Mouse (Mus musculus) kidney, postnatal 4 days (tissue): Measurements from ENCODE around the gene Spint3.

Experiments used
- DNase-seq, 2 experiments: peaks; one replicate each; pipeline ENCODE4 v3.0.0; 2021; ENCODE audit warnings: mixed read lengths in 2 of 2

Gene Spint3

DNA sequence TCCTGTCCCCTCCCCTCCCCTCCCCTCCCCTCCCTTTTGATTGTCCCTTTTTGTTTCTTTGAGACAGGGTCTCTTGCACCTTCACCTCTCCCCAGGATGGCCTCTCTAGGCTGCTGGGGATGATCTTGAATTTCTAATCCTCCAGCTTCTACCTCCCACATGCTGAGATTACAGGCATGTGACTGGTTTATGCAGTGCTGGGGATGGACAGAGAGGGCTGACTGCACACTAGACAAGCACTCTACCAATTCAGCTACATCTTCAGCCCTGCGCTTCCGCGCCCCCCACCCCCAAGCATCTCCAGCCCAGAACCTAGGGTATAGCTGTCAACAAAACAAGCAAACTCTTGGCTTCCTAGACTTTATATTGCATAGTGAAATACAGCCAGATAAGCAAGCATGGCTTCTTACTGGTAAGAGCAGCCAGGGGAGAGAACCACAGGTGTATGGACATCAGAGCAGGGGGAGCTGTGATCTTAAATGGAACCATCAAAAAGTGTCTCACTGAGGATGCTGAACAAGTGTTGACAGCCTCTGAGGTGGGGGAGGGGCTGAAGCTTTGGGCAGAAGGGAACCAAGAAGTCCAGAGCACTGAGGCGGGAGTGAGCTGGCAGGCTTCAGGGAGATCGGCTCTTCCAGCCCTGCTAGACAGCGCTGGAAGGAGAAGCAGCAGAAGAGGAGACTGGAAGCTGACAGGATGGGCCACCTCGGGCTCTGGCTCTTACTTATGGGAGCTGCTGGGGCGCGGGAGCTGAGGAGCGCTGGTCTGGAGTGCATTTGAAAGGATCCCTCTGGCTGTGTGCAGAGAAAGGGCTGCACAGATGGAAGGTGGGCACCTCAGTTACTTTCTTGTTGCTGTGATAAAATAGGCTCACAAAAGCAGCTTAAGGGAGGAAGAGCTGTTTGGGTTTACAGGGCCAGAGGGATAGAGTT lies 23.0 kb downstream of the Spint3 start:
- DNase-seq = peak in 1 of 2 experiments; percentile 26

DNA sequence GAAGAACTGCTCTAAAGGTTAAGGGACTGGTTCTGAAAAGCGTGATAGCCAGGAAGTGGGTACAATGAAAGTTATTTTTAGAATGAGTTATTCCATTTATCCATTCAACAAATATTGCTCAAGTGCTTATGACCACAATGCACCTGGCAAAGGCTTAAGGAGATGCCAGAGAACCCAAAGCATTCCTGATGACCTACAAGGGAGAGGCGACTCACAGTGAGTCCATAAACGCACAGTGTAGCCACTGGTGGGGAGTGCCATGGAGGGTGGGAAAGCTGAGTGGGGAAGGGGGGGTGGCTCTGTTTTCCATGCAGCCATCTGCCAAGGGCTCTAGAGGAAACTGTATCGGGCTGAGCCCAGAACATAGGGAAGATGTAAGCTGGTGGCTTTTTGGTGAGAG lies 23.9 kb downstream of the Spint3 start:
- no peak for DNase-seq

- DNase-seq = no peak
These were observed 28.7 kb downstream of the Spint3 start for GRCm38 (mm10) chr2:164544454-164545097.

DNA sequence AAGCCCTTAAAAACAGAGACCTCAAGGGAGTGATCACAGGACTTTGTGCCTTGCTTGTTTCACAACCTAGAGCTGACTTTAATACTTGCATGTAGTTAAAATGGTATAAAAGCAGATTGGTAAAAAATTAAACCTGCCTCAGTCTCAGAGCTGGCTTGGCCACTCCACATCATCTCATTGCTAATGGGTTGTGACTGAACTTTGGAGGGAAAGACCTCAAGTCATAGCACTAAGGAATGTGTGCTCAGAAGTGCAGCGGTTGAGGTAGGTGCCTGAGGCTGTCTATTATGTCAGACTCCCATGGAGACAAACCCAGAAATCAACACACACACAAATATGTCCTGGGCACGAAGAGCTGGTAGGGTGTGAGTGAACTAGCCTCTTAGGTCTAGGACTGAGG lies 29.5 kb downstream of the Spint3 start:
- peak in 1 of 2 experiments; percentile 37 for DNase-seq

- no peak for DNase-seq
These were observed 30.7 kb downstream of the Spint3 start for GRCm38 (mm10) chr2:164542598-164542997.

GRCm38 (mm10) chr2:164542132-164542531 lies 31.1 kb downstream of the Spint3 start:
- DNase-seq = no peak

- no peak for DNase-seq
These were observed 32.4 kb downstream of the Spint3 start for GRCm38 (mm10) chr2:164540652-164541427.

GRCm38 (mm10) chr2:164537003-164537402 lies 36.3 kb downstream of the Spint3 start:
- DNase-seq = no peak

DNA sequence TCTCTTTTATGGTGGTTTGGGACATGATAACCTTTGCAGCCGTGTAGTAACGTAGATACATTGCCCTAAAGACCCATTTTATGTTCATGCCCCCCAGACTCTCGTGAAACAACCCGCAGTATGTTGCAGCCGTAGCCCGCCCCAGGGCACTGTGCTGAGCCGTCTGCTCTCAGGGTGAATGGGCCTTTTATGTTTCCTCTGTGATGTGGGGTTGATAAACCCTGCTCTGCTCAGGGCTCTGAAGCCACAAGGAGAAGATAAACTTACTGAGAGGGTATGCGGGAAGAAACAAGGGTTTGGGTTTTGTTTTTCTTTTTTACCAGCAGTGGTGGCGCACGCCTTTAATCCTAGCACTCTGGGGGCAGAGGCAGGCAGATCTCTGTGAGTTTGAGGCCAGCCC lies 38.9 kb downstream of the Spint3 start:
- no peak for DNase-seq

- DNase-seq = peak; percentile 88 to 90
These were observed 42.1 kb downstream of the Spint3 start for GRCm38 (mm10) chr2:164531169-164531568.

DNA sequence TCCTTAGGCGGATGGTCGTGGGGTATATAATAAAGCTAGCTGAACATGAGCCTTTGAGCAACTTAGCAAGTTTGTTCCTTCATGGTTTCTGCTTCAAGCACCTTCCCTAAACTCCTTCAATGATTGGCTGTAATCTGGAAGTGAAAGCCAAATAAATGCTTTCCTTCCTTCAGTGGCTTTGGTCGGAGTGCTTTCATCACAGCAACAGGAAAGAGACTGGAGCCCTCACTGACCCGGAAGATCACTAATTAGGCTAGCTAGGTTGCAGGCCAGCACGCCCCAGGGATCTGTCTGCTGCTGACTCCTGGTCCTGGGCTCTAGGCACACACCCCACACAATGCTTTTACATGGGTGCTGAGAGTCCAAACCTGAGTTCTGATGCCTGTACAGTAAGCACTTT lies 44.7 kb downstream of the Spint3 start:
- no peak for DNase-seq

DNA sequence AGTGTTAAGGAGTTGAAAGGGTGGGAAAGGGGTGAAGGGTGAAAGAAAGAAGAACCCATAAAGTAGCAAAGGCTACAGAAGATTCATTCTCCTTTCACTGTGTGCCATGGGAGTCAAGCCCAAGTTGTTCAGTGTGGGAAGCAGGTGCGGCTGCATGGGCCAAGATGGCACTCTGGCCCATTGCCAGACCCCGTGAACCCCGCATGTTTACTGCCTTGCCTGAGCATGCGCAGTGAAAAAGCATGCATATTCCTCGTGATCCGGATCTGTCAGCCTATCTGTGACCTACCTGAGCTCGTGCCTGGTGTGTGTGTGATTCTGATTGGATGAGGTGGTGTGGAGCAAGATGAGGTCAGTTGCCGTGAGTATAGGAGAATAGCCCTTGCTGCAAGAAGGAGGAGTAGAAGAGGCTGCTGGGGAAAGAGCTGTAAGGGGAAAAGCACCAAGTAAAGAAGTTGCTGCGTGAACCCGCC lies 49.9 kb downstream of the Spint3 start:
- no peak for DNase-seq

DNA sequence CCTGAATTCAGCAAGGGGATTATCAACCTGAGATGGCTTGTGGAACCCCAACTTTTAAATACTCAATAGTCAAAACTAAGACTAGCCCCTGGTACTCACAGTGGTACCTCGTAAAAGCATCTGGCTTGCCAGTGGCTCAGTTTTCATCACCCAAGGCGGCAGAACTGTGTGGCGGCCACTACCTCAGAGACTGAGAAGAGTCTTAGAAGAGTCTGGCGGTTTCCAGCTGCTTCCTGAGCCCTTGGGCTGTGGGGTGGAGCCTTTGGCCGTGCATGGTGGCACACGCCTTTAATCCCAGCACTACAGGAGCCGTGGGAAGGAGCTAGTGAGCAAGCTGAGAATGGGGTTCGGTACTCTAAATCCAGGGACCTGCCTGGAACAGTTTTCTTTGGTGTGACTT lies 51.0 kb downstream of the Spint3 start:
- DNase-seq = no peak

- DNase-seq = no peak
These were observed 51.4 kb downstream of the Spint3 start for GRCm38 (mm10) chr2:164521841-164522240.

- DNase-seq = peak; percentile 64 to 77
These were observed 52.5 kb downstream of the Spint3 start for GRCm38 (mm10) chr2:164520782-164521181.
